Mouse (Mus musculus) ES-Bruce4 (cell line): Measurements from ENCODE around the gene Tbxa2r.

Experiments
- CTCF ChIP-seq: IDR thresholded peaks from one replicate; pipeline ENCODE4 v1.8.1; 2011; ENCODE audit warnings: low read depth, low read length
- POLR2A ChIP-seq: IDR thresholded peaks from one replicate; pipeline ENCODE4 v1.8.1; 2011; ENCODE audit warnings: low read length; ENCODE audit not compliant: insufficient read depth

- TF ChIP-seq POLR2A (no peak), CTCF (no peak)
Observed at GRCm38 (mm10) chr10:81358841-81359240, 30.3 kb downstream of the Tbxa2r start.
